Mouse (Mus musculus) lung, embryonic 14.5 days (tissue): ENCODE measurements around the gene Neurod1. TPM values are rescaled to one million over a fixed set of nuclear protein-coding genes. Genes with fewer than 3 reads are reported as not detected.

Source experiments
- ATAC-seq: fragments of 200-750 bp; cut with Nextera tagmentation; 2 replicates; pipeline ENCODE4 v1.8.0; 2017; ENCODE audit warnings: mild to moderate bottlenecking, moderate TSS enrichment, moderate library complexity; ENCODE audit not compliant: insufficient read depth
- DNase-seq: peaks from one replicate; pipeline ENCODE4 v3.0.0-alpha.2; 2015
- H3K27ac ChIP-seq: fragments of 300-500 bp; sonication (generic); 2 replicates; pipeline ENCODE4 v1.5.1; 2014; ENCODE audit warnings: low read depth, mild to moderate bottlenecking, moderate library complexity
- H3K27me3 ChIP-seq: fragments of 300-500 bp; sonication (generic); 2 replicates; pipeline ENCODE4 v1.6.1; 2014; ENCODE audit warnings: low read length, control low read depth; ENCODE audit not compliant: insufficient read depth
- H3K36me3 ChIP-seq: fragments of 300-500 bp; sonication (generic); 2 replicates; pipeline ENCODE4 v1.6.1; 2014; ENCODE audit warnings: control low read depth; ENCODE audit not compliant: insufficient read depth
- H3K4me1 ChIP-seq: fragments of 300-500 bp; sonication (generic); 2 replicates; pipeline ENCODE4 v1.6.1; 2014; ENCODE audit warnings: antibody characterized with exemption, control low read depth; ENCODE audit not compliant: insufficient read depth
- H3K4me2 ChIP-seq: fragments of 300-500 bp; sonication (generic); 2 replicates; pipeline ENCODE4 v1.6.1; 2014; ENCODE audit warnings: mild to moderate bottlenecking
- H3K4me3 ChIP-seq: fragments of 300-500 bp; sonication (generic); 2 replicates; pipeline ENCODE4 v1.5.1; 2014; ENCODE audit warnings: low read depth, low read length
- H3K9ac ChIP-seq: fragments of 300-500 bp; sonication (generic); 2 replicates; pipeline ENCODE4 v1.6.1; 2014
- H3K9me3 ChIP-seq: fragments of 300-500 bp; sonication (generic); 2 replicates; pipeline ENCODE4 v1.6.1; 2016; ENCODE audit warnings: low read depth, low read length, control low read depth
- CTCF ChIP-seq: IDR thresholded peaks from 2 replicates; pipeline ENCODE4 v1.5.1; 2016; ENCODE audit warnings: antibody characterized with exemption, low read depth
- WGBS: fragments of 180-500 bp; shearing (Covaris S2); extraction: QIAGEN DNeasy Blood & Tissue Kit; methylation state at CpG from one replicate; pipeline ENCODE4 v1.1.7; 2014; 5-methylcytosine and 5-hydroxymethylcytosine counted together
- polyA plus RNA-seq: library from polyadenylated mRNA; unstranded; fragments of >200 nt; fragmentation: Nextera tagmentation; extraction: Ambion mirVana; gene quantifications from 2 replicates; pipeline ENCODE4 v1.2.1, GENCODE M21; 2014

Gene Neurod1
- polyA plus RNA-seq, 1 experiment from 2014 or later = not detected

GRCm38 (mm10) chr2:79460107-79460506 is 3.6 kb upstream of the Neurod1 start:
- H3K4me1 ChIP-seq = no peaks in the 10 kb centered on the region
- H3K27me3 ChIP-seq = peaks cover 55% of the 10 kb centered on the region
- no peak for DNase-seq
- no peak overlapping the region for H3K4me2 ChIP-seq
- WGBS = 12% methylated on average over 14 of the region's 14 CpGs
- H3K4me3 ChIP-seq = no peak overlapping the region
- no peaks in the 10 kb centered on the region for H3K9me3 ChIP-seq
- no peaks in the 10 kb centered on the region for H3K36me3 ChIP-seq
- ATAC-seq = no peak
- H3K27ac ChIP-seq = no peak overlapping the region
- H3K9ac ChIP-seq = no peak overlapping the region
- TF ChIP-seq CTCF = no peak

DNA sequence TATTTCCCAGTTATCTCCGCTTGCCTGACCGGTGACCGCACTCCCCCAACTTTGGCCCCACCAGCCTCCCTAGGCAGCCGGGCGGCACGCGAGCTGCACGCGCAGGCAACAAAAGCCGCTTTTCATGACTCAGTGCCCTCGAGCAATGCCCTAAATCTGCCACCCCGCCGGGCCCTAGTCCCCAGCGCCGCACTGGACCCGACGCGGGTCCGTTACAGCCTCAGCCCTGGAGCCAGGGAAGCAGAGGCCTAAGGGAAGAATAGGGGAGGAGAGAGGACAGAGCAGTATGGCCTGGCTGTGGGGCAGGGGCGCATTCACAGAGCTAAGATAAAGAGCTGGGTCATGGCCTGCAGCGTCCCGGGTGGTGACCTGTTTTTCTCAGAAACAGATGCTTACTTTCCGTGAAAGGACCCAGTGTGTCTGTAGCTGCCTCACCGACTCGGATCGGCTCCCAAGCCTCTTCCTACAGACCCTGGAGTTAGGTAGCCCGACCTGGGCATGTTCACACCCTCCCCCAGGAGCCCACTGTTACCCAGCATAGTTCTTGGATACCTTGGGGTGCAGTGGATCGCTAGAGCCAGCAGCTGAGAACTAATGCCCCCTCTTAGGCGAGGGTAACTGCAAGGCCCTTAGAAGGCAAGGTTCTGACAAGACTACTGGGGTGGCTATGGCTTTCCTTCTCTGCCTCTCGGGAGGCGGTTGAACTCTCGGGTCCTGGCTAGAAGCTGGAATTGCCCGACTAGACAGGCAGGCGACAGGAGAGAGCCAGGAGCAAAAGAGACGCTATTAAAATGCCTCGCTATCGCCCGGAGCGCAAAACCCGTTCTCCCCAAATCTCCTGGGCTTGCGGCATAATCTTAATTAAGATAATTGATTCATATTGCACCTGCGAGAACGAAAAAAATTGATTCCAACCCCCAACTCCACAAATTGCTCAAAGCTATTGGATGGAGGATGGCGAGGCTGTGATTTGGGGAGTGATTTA is 2.8 kb upstream of the Neurod1 start:
- Histone ChIP-seq H3K9me3 (no peaks in the 10 kb centered on the region), H3K27me3 (peaks cover 63% of the 10 kb centered on the region), H3K4me2 (no peak overlapping the region), H3K9ac (no peak overlapping the region), H3K27ac (no peak overlapping the region), H3K4me1 (no peaks in the 10 kb centered on the region), H3K4me3 (no peak overlapping the region), H3K36me3 (no peaks in the 10 kb centered on the region)
- ATAC-seq (no peak), DNase-seq (no peak)
- 4% methylated on average over 44 of the region's 44 CpGs for WGBS
- TF ChIP-seq CTCF = no peak

GRCm38 (mm10) chr2:79457932-79458331 is 1.4 kb upstream of the Neurod1 start:
- H3K9me3 ChIP-seq = no peaks in the 10 kb centered on the region
- TF ChIP-seq CTCF = no peak
- H3K9ac ChIP-seq = no peak overlapping the region
- H3K4me1 ChIP-seq = no peaks in the 10 kb centered on the region
- ATAC-seq (no peak), DNase-seq (no peak)
- 29% methylated on average over 3 of the region's 3 CpGs for WGBS
- H3K27ac ChIP-seq = no peak overlapping the region
- no peak overlapping the region for H3K4me3 ChIP-seq
- H3K4me2 ChIP-seq = no peak overlapping the region
- peaks cover 71% of the 10 kb centered on the region for H3K27me3 ChIP-seq
- H3K36me3 ChIP-seq = no peaks in the 10 kb centered on the region

GRCm38 (mm10) chr2:79457434-79457833 is 883 bp upstream of the Neurod1 start:
- Histone ChIP-seq H3K27me3 (peaks cover 71% of the 10 kb centered on the region), H3K4me1 (no peaks in the 10 kb centered on the region), H3K27ac (no peak overlapping the region), H3K36me3 (no peaks in the 10 kb centered on the region), H3K9me3 (no peaks in the 10 kb centered on the region), H3K4me3 (no peak overlapping the region), H3K9ac (no peak overlapping the region), H3K4me2 (no peak overlapping the region)
- WGBS = 62% methylated on average over 3 of the region's 3 CpGs
- no peak for TF ChIP-seq CTCF
- DNase-seq (no peak), ATAC-seq (no peak)

GRCm38 (mm10) chr2:79455646-79456045 is 905 bp downstream of the Neurod1 start:
- H3K9ac ChIP-seq = no peak overlapping the region
- no peaks in the 10 kb centered on the region for H3K36me3 ChIP-seq
- 7% methylated on average over 10 of the region's 10 CpGs for WGBS
- DNase-seq = no peak
- H3K9me3 ChIP-seq = no peaks in the 10 kb centered on the region
- H3K4me3 ChIP-seq = no peak overlapping the region
- no peaks in the 10 kb centered on the region for H3K4me1 ChIP-seq
- no peak for TF ChIP-seq CTCF
- H3K27ac ChIP-seq = no peak overlapping the region
- peaks cover 73% of the 10 kb centered on the region for H3K27me3 ChIP-seq
- H3K4me2 ChIP-seq = no peak overlapping the region
- ATAC-seq = no peak

GRCm38 (mm10) chr2:79454786-79455446 is 1.6 kb downstream of the Neurod1 start:
- no peak overlapping the region for H3K27ac ChIP-seq
- no peak overlapping the region for H3K9ac ChIP-seq
- no peaks in the 10 kb centered on the region for H3K36me3 ChIP-seq
- no peak for DNase-seq
- ATAC-seq = no peak
- H3K4me3 ChIP-seq = no peak overlapping the region
- no peaks in the 10 kb centered on the region for H3K9me3 ChIP-seq
- 19% methylated on average over 15 of the region's 15 CpGs for WGBS
- peaks cover 67% of the 10 kb centered on the region for H3K27me3 ChIP-seq
- no peak for TF ChIP-seq CTCF
- H3K4me1 ChIP-seq = no peaks in the 10 kb centered on the region
- H3K4me2 ChIP-seq = no peak overlapping the region
